Mouse (Mus musculus): Measurements from ENCODE around the gene Adgrg2.

Gene Adgrg2

DNA sequence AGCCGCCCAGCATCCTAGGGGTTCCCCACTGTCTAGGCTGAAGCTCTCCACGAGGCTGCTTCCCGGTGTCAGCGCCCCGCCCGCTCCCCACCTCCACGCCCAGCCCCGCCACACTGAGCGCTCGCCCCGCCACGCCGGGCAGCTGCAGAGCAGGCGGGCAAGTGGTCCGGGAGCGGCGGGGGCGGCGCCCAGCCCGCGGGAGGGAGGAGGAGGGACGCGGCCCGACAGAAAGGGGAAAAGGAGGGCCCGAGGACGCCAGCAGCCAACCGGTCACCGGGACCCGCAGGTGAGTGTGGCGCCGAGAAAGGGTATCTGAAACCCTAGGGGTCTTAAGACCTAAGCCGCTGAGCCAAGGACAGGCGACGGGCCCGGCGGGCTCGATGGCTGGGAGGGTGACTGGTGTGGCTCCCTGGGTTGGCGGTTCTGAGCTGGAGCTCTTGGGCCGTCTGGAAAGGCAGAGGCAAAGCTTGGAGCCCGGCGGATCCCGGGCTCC lies at the start of gene Adgrg2:
Adgrg2 (plus strand) TSS at position 227 of the 493 bp plus-strand sequence.
- no peak for DNase-seq

DNA sequence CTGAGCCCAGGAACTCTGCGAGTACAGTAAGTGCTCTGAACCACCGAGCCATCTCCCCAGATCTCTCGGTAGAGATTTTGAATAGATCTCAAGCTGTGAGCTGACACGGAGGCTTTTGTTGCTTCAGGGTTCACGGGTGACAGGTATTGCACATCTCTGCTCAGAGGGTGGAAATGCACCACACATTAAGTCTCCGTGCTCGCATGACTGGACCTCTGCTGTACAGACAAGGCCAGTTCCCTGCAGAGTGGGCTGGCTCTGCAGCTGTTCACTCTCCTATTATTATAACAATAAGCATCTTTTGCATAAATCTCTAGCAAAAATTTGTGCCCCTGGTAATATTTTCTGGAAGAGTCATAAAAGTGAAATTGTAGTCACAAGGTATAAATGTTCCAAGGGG lies 39.5 kb upstream of the Adgrg2 start:
- no peak for DNase-seq

DNA sequence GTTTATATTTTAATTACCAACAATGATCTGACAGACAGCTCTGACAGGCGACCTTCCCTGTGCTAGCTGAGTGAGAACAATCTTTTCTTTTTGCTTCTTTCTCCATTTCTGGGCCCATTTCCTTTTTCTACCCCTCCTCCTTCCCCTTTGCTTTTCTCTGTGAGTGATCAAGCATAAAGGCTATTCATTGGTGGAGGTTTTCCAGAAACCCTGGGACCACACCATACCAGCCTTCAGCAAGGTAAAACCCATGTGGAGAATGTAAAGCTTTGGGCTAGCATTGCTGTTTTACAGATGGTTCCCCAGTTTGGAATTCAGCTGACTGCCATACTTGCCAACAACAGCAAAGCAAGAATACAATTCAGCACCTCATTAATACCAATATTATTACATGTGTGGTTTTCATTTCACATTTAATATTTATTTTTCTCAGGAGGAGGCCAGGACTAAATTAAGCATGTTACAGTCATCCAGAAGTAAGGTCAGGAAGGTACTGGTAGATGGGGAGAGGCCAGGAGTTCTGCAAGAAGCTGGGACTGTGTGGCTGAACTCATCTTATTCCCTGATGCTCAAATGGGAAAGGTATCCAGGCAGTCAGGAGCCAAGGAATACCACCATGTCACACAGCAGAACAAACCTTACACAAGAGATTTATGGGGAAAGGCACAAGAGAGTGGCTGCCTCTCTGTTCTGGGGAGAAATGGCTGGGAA lies 38.4 kb upstream of the Adgrg2 start:
- DNase-seq = no peak

DNA sequence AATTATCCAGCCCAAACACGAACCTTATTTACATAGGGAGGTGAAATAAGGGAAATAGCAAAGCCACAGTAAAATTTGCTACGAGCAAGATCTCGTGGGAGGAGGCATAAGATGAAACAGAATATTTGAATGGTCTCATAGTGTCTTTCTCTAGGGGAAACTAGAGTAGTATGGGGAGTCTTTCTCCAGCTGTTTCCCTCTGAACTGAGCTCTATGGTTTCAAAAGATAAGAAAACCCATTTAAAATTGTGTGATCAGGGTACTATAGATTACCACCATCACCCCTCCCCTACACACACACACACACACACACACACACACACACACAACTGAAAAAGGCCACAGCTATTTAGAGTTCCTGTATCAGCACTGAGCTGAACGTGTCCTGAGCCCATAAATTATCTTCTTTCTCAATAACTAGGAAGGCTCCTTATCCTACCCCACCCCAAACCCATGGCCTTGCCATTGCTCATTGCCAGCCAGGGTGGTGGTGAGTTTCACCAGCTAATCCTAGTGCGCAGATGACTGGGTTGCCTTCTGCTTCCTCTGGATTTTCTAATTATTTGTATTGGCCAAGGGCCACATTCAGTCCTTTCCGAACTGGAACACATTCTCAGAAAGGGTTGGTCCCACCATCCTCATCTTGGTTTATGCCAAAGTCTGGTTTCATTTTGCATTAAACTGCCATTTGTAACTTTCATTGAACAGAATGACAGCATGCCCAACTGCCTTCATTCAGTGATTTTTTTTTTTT lies 5.6 kb upstream of the Adgrg2 start:
- no peak for DNase-seq

DNA sequence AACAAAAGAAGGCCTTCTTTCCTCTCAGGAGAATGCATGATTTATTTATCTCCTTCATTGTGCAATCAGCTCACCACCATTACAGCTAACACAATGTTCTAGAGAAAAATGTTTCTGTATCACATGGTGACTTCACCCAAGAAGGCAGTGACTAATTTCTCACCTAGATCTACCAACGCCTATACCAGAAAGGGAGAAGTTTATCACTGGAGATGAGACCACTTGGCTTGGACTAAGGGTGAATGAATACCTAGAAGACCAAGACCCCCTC lies 5.1 kb upstream of the Adgrg2 start:
- DNase-seq = no peak

DNA sequence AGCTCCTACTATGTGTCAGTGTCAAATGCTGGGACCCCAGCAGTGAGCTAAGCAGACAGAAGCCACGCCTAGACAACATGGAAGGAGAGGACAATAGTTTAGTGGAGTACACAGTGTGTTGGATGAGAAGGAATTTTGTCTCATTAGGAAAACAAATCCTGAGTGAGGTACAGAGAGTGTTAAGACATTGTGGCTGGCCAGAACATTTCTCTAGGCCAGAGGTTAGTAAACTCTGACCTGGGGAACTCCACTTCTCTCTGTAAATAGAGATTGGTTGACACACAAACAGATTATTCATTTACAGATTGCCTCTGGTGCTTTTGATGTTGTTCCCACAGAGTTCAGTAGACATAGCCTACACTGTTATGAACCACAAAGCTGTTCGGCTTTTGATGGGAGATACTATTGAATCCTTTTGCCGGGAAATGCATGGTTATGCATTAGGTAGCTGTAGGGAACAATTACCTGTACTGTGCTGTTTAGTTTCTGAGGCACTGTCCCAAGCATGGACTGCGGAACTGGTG lies 22.5 kb downstream of the Adgrg2 start:
- no peak for DNase-seq

DNA sequence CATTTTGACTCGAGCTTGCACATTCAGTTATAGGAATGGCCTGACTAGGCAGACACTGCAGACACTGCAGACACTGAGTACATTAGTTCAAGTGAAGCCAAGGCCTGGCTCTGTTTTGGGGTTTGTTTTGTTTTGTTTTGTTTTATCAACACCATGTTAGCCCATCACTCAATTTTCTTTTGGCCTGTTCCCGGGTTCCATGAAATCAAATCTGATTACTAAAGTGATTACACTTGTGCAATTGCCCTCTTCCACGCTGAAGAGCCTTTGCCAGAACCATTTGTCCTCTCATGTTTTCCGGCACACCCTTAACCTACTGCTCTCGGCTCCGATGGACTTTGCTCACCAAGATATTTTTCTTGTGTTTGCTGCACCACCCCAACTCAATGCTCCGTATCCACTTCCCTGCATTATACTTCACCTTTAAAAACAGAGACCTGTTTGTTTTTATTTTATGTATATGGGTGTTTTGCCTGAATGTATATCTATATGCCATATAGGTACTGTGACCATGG lies 23.4 kb downstream of the Adgrg2 start:
- DNase-seq = no peak

DNA sequence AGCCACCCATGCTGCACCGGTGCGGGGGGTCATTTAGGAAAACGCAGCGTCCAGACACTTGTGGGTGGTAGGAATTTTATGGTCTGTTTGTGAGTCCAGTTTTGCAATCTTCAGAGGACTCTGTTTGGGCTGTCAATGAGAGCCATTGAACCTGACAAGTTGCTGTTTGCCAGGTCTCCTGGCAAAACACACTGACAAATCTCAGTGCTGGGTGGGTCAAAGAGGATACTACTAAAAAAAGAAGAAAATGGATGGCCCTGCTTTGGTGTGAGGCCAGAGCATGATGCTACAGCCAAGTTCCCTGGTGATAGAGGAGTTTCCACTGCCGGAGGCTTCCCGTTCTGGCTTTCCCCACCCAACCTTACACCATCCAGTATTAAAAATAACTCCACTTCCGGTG lies 27.9 kb downstream of the Adgrg2 start:
- no peak for DNase-seq

DNA sequence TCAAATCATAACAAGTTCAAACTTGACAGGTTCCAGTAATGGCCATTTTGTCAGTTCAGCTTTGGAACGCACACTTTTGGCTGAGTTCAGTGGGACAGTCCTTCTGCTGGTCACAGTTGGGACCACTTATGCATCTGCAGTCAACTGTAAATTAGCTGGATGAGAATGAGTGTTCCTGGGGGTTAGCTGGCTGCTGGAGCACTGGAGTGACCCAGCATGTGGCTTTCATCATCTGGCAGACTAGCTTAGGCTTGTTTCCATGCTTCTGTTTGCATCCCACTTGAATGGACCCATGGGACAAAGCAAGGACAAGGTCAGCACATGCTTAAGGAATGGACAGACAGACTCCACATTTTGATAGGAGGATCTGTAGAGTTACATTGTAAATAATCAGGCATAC lies 33.2 kb downstream of the Adgrg2 start:
- DNase-seq = no peak

DNA sequence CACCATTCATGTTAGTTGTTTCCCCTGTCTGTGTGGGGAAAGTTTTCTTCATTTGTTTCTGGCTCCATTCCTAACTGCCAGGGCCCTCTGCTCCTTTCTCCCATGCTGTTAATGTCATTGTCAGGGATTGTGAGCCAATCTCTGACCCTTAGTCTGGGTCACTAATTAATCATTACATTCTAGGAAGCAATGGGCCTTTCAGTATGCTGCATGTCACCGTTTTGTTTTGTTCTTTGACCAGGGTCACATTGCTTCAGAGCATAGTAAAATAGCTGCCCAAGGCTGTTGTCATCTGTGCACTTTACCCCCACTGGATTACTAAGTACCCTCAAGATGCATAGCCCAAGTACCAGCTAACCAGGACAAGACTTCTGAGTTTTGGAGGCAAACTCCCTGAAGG lies 36.0 kb downstream of the Adgrg2 start:
- DNase-seq = peak; percentile 34 to 81

DNA sequence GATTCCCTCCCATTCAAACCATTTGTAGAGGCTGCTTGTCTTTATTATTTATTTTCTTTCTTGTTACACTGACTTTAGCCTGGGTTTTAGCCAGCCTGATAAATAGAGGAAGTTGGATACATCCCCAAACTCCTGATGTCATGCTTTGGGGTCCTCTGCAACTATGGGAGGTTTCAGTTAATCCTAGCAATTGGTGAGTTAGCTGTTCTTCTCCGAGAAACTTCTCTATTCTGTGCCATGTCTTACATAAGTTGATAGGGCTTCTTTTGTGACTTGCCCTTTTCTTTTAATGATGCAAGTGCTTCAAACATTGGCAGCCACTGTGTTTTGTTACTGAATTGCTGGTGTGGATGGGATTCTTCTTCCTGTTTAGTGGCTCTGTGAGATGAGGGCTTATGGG lies 36.4 kb downstream of the Adgrg2 start:
- DNase-seq = peak in 1 of 2 experiments; percentile 11

DNA sequence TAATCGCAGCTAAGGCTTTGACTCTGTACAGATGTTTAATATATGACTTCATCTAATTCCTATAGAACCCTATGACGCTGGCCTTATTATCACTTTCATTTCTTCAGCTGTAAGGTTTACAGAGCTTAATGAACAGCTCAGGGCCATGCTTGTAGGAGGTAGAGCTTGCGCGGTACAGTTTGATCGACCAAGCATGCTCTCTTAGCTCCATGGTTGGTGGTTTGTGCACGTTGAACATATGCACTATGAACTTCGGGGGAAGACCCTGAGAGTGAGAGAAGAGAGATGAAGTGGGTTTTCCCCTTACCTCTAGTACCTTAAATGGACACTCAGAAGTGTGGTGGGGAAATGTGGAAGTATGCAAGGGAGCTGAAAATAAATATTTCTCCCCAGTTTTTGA lies 41.7 kb downstream of the Adgrg2 start:
- no peak for DNase-seq

DNA sequence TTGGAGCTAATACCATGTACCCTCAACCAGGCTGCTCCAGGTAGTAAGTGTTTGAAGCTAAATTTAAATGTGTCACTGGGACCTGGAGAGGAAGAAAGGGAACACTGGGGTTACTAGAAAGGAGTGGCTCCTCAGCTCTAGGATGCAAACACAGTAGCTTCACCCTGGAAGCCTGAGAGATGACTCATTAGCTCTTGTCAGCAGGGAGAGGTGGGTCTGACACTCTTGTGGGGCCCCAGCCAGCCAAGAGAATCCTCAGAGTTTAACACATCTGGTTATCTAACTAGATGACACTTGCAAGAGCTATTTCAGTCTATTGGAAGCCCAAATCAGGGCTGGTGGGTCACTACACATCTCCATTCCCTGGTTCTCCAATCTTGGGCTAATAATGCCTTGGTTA lies 50.8 kb downstream of the Adgrg2 start:
- no peak for DNase-seq

DNA sequence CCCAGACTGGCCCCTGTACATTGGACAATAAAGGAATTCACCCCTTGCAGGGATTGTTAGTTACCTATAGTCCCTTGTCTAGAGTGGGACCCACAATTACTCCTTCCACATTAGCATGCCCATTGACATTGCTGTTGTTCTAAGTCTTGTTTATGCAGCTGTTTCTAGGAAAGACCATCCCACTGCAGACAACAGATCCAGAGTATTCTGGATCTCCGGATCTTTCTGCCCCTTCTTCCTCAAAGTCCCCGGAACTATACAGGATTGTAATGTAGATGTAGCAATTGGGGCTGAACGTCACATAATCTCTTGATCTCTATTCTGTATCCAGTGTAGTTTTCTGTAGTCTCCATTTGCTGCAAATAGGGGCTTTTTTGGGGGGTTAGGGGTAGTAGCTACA lies 57.9 kb downstream of the Adgrg2 start:
- no peak for DNase-seq

DNA sequence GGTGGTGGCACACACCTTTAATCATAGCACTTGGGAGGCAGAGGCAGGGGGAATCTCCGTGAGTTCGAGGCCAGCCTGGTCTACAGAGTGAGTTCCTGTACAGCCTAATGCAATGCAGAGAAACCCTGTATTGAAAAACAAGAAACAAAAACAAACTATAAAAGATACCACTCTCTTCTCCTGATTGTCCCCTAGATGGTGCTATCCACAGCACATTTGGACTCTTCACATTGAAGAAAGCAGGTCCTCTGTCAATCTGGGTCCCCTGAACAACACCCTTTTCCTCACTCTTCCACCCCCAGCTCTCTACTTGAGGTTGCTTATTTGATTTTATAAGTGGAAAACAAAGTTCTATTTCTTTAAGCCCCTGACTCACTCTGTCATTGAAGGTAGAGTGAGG lies 58.9 kb downstream of the Adgrg2 start:
- DNase-seq = no peak

DNA sequence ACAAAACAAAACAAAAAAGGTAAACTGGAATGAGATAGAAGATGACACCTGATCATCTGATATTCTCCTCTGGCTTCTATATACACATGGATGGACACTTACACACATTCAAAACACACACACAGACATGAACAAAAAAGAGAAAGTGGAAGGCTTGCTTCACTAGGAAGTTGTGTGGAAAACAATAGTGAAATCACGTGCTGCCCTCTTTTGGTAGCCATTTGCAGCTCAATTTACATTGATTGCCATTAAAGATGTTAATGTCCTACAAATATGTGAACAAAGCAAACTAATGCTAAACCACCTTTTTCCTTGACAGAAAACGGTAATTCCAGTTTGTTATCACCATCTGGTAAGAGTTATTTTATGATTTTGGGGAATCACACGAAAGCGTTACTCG lies 65.2 kb downstream of the Adgrg2 start:
- DNase-seq = peak in 1 of 2 experiments; percentile 9

DNA sequence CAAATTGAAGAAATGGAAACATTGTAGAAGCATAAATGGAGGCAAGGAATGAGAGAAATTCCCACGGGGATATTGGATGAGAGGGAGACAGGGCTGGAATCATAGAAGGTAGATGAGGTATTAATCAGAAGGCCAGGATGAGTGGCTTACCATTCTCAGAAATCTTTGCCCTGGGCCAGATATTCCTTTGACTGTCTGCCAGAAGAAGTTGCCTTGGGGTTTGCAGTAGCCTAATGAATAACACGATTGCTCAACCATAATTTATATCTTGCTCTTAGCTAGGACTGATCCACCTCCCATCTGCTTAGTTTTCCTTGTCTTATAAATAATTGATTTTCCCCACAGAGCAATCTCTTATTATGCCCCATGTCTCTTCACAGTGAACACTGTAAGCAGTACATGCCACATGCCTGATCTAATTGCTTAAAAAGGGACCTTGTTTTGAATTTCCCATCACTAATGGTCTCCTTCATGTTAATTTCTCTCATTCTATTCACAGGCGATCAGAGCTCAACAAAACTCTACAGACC lies 80.8 kb downstream of the Adgrg2 start:
- DNase-seq = peak in 1 of 2 experiments; percentile 3

DNA sequence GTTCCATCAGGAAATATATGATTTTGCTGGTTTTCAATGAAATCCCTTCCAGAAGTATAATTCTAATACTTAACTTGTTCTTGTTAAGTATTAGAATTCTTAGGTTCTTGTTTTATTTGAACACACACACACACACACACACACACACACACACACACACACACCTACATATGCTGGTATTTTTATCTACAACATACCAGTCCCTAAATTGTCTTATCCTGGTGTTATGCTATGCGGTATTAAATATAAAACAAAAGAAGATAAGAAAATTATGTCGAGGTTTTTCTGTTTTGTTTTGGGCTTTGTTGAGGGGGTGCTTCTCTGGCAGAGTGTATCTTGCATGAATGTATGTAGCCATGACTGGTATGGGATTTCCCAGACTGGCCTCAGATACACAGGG lies 99.3 kb downstream of the Adgrg2 start:
- DNase-seq = no peak

DNA sequence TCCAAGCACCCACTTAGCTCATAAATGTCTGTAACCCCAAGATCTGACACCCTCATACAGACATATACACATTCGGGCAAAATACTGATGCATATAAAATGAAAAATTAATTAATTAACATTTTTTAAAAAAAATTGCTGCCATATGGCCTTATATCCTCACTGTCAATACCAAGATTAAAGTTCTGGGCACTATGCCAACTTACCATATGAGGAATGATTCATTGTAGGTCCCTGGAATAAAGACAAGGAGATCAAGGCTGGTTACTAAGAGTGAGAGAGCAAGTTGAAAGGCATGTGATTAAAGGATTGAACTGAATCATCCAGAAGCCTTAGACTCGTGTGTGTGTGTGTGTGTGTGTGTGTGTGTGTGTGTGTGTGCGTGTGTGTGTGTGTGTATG lies 103.8 kb downstream of the Adgrg2 start:
- DNase-seq = no peak

DNA sequence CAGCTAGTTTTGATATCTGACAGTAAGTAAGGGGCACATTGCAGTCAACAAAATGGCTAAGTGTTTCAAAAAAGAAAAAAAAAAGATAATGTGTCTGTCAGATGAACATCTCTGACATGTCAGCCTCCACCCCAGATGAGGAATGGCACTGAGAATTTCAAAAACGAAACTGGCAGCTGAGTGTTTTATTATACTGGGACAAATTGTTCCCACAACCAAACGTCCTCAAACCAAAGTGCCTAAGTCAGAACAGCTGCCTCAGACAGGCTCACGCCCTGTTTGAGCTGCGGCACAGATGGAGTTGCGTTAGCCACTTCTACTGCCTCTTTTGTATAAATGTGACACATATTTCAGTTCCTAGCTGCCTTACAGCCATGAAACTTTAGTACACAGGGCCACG lies 104.4 kb downstream of the Adgrg2 start:
- DNase-seq = no peak

DNA sequence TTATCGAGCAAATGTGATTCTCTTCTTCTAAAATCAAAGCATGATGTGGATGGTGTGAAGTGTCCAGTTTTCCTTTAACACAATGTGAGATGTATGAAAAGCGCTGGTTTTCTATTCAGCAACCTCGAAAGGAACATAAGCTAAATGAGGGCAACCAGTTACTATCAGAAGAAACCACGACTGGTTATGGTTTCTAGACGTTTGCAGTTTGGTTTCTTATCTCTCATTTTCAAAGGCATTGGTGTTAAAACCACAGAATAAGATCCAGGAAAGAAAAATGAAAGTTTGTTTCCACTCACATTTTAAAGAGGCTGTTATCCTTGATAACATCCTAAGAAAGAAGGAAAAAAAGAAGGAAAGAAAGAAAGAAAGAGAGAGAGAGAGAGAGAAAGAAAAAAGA lies 106.0 kb downstream of the Adgrg2 start:
- DNase-seq = no peak

DNA sequence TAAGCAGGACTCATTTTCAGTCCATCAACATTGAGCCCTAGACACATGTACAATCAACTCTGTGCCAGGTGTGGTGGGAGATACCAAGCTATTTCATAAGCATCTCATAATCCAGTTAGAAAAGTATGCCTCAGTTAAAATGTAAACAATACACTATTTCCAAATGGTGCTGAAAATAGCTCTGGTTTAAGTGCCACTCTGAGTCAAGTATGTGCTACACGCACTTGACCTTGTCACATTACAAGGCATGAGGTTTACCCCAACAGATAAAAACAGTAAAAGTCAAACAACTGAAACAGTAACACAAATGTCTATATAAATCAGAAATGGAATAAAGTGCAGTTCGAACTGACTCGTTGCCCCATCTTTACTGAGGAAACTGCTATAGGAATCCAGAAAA lies 110.6 kb downstream of the Adgrg2 start:
- DNase-seq = no peak

DNA sequence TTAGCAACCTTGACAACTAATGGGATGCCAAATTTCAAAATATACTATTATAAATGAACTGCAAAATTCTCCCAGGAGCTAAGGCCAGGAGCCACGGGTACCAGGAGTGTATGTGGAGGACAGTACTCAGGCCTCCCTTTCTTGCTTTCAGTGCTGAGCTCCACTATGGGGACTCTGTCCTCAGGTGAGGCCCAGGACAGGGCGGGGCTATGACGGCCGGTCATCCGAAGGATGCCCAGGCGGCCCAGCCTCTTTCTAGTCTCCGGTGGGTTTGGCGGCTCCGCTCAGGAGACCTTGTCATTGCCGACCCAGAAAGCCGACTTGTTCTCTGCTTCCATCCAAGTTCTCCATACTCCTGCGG lies 111.2 kb downstream of the Adgrg2 start:
- no peak for DNase-seq

All from kidney, adult 8-10 months (tissue).